Mouse (Mus musculus): ENCODE results near the gene Crtc3. TPM values are rescaled to one million over a fixed set of nuclear protein-coding genes. Genes with fewer than 3 reads are reported as not detected.

Crtc3 gene
- total RNA-seq, 2 experiments from 2014 or later: 16.7 to 25.1 TPM

DNA sequence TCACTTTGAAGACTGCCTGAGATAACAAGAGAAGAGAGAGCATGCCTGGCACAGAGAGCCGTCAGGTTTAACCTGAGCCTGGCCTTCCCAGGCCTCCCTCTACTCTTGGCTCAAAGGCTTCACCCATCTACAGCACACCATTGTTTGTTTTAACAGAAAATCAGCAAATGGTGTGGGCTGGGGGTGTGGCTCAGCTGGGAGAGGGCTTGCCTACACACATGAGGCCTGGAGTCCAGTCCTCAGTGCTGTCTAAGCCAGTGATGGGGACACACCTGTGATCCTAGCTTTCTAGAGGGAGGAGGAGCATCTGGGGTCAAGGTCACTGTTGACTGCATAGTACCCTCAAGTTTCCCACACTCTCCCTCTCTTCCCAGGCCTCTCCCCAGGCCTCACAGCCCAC lies 6.0 kb downstream of the Crtc3 start:
- no peak for DNase-seq

DNA sequence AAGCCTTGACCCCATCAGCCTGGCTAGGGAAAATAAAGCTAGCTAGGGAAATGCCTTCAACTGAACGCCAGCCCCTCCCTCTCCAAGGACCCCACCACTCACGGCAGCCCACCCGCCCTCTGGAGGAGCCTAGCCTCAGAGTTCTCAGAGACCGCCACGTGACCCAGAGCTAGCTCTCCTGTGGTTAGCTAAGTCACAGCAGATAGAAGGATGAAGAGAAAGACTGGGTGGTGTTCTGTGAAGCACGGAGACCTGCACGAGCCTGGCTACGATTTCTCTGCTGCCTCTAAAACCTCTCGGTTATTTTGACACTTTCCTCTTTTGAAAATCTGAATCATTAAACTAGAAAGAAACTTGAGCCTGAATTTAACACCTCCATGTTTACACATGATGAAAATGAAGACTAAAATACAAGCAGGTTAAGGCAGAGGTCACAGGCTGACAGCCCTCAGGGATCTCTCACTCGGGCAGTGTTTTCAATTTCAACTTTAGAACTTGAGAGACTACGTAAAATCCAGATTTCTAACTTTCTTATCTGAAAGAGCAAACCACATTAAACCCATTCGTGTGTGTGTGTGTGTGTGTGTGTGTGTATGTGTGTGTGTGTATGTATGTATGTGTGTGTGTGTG lies 8.3 kb downstream of the Crtc3 start:
- DNase-seq: no peak

DNA sequence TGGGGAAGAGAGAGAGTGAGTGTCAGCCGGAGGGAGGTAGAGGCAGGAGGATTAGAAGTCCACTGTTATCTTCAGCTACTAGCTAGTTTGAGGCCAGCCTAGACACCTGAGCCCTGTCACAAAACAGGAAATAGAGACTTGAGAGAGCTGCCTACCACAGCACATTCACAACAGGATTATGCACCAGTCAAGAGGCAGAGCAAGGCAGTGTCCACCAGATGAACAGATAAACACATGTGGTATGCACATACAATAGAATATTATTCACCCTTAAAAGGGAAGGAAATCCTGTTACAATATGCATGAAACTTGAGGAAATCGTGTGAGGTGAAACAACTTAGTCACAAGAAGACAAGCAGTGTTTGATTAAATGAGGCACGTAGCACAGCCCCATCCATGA lies 16.4 kb downstream of the Crtc3 start:
- no peak for DNase-seq

GRCm38 (mm10) chr7:80670889-80671288 lies 17.8 kb downstream of the Crtc3 start:
- DNase-seq: no peak

DNA sequence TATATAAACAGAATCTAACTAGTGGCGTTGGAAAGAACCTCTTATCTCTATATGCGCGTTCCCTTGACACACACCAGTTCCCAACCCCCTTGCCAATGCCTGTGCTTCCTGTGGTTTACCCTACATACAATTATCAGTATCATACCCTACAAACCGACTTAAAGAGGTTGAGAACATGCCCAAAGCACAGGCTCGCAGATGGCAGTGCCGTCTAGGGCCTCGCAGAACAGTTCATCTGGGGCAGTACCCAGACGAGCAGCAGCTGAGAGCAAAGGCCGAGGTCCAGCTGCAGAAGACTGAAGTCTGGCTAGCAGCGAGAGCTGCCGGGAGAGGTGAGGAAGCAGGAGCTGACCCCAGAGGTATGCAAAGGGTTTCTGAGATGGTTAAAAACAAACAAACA lies 21.5 kb downstream of the Crtc3 start:
- no peak for DNase-seq

- DNase-seq: no peak
These were observed 22.3 kb downstream of the Crtc3 start for GRCm38 (mm10) chr7:80666198-80666915.

DNA sequence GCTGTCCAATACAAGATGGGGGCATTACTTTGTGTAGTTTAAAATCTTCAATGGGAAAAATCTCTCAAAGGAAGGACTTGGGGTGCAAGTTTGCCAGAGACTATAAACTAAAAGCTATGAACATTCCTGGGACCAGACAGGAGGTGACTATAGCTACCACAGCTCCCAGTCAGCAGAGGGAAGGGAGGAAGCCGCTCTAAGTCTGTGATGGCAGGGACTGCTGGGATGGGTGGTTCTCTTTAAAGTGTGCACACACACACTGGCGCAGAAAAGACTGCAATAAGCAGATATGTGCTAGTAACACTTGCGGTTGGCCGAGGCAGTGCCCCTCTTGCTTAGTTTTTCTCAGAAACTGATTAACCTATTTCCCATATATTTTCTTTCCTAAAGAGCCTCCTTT lies 27.6 kb downstream of the Crtc3 start:
- DNase-seq: no peak

- DNase-seq: peak; percentile 80
These were observed 28.1 kb downstream of the Crtc3 start for GRCm38 (mm10) chr7:80660619-80661018.

GRCm38 (mm10) chr7:80657896-80658295 lies 30.8 kb downstream of the Crtc3 start:
- no peak for DNase-seq

GRCm38 (mm10) chr7:80655350-80656013 lies 33.2 kb downstream of the Crtc3 start:
- DNase-seq: no peak

DNA sequence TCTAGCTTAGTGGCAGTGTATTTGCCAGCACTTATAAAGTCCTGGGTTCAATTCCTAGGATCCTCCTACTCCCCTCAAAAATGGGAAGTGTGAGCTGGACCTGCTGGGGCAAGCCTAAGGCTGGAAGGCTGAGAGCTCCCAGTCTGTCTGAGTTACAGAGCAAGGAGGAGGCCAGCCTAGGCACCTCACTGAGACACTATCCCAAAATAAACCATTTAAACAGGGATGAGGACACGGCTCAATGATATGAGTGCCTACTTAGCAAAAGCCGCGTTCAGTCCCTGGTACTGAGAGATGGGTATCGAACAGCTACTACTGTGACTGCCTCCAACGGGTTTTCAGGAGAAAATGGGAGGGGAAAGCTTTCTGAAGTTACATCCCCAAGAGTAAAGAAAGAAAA lies 33.8 kb downstream of the Crtc3 start:
- no peak for DNase-seq

DNA sequence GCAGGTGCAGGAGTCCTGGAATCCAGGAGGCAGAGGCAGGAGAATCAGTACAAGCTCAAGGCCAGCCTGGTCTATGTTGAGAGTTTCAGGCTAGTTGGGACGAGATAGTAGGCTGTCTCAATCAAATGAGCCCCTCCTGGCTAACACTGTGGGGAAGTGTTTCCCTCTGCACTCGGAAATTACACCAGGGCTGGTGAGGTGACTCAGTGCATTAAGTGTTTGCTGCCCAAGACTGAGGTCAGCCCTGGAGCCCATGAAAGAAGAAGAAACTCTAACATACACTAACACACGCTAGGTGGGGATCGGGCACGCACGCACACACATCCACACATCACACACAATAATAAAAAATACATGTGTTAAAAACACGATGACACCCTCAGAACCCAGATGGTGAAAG lies 34.3 kb downstream of the Crtc3 start:
- DNase-seq: no peak

- DNase-seq: no peak
These were observed 34.7 kb downstream of the Crtc3 start for GRCm38 (mm10) chr7:80653971-80654370.

- DNase-seq: no peak
These were observed 35.6 kb downstream of the Crtc3 start for GRCm38 (mm10) chr7:80653077-80653476.

DNA sequence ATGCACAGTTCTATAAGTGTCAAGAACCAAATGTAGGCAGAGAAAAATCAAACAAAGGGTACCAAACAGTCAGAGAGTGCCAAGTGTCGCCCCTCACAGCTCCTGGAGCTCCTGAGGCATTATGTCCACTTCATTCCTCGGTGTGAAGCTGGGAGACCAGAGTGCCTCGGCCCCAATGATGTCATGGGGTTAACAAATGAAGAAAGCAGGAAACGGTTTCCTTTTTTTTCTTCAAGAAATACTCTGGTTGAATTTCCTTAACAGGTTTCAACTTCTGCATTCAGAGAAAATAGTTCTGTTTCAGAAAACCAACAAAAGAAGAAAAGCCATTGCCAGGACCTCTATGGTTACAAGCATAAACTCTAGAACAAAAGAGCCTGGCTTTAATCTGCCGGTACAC lies 36.4 kb downstream of the Crtc3 start:
- no peak for DNase-seq

DNA sequence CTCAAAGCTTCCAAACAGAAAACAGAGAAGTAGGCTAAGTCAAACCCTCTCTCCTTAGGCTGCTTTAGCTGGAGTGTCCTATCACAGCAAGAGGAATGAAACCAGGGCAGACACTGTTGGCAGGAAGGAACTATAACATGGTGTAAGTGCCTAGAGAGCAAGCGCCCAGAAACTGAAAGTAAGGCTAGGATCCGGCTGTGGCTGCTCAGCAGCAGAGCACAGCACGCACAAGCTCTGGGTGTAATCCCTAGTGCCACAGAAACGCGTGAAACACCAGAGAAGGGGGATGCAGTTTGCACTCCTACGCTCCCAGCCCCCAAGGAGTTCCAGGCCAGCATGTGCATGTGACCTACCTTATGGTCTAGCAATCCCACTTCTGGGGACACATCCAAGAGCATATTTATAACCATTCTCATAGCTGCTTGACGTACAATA lies 41.2 kb downstream of the Crtc3 start:
- no peak for DNase-seq

GRCm38 (mm10) chr7:80646093-80647025 lies 42.3 kb downstream of the Crtc3 start:
- DNase-seq: no peak

GRCm38 (mm10) chr7:80642976-80643666 lies 45.6 kb downstream of the Crtc3 start:
- DNase-seq: no peak

DNA sequence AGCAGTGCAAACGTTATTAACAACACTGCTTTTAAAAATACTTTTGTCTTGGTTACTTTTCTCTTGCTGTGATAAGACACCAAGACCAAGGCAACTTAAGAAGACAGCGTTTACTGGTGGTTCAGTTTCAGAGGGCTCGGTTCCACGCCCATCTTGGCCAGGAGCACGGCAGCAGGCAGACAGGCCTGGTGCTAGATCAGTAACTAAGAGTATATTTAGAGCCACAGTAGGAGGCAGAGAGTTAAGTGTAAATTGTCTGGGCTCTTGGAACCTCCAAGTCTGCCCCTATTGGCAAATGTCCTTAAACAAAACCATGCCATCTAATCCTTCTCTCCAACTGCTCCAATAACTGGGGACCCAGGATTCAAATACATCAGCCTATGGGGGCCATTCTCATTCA lies 46.1 kb downstream of the Crtc3 start:
- DNase-seq: peak; percentile 52

DNA sequence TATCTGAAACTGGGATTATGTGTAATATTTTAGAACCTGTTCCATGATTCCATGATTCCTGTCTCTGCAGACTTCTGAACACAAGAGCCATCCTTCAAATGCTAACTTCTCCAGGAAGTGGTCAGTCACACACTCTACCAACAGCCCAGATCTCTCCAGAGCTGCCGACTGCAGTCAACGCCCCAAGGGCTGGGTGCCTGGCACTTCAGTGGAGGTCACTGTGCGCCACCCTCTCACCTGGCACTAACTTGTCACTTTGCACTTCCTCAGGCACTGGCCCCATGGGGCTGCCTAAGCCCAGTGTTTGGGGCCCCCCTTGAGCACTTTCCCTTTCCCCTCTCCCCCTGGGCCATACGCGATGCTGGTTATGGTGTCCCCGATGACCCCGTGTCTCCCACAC lies 46.8 kb downstream of the Crtc3 start:
- no peak for DNase-seq

DNA sequence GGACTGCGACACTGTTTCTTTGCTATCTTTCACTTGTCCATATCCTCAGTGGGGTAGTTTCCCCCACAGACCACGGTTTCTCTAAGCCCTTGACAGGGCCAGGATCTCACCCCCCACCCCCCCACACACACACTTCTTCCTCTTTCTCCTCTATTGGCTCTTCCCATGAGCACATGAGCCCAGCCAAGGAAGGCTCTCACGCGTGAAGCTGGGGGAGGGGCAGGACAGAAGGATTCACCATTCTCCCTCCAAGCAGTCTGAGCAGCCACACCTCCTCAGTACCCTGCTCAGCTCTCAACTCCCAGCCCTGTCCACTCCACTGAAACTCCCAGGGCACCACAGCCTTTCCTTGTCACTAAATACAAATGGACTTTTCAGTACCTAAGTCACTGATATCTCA lies 47.2 kb downstream of the Crtc3 start:
- DNase-seq: no peak

- no peak for DNase-seq
These were observed 48.7 kb downstream of the Crtc3 start for GRCm38 (mm10) chr7:80639981-80640380.
